Mouse (Mus musculus): ENCODE data around the gene Mcam.

DNA sequence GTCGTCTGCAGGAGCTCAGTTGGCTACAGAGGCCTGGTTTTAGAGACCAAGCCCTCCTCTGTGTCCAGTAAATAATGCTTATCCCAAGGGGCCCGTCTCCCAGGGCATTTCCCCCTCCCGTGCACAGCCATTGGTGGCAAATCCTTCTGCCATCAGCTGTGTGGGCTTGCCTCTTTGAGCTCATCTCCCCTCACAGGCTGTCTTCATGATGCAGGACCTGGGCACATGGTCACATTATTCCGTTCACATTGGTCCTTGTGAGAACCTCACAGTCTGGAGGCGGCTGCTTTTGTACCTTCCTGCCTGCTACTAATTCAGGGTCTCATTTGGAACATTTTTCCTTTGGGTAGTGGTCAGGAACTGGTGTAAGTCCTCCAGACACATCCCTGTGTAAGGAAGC, 7.7 kb downstream of the Mcam start:
- TF ChIP-seq POLR2A (IDR thresholded peaks at IDR 0.05; ENCODE audit: low read depth, low read length) (no peak), CTCF (IDR thresholded peaks at IDR 0.05; ENCODE audit: borderline replicate concordance, insufficient read depth, low read length) (no peak)

All from embryonic fibroblast, embryonic 13.5 days (primary cell).